Comparison of ENCODE assay signal across 9 mouse cellular contexts in the genomic region with DNA sequence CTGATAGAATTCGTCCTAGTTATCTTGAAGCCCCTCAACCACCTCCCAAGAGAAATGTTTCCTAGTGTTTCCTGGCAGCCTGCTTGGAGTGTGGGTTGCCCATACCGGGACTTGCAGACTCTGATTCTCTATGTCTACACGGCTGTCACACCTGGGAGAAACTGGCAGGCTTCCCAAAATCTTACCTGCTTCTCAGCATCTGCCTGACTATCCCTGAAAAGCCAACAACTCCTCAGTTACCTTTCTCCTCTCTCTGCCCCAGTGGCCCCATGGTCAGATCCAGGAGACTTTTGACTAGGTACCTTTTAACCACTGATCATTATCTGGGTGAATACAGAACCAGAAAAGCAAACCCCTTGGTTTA. TPM values are rescaled to one million over a fixed set of nuclear protein-coding genes. Genes with fewer than 3 reads are reported as not detected.
A peak's percentile ranks its signal among the peaks of the same experiment; 100 is the strongest.
DNase-seq lines count a peak whose midpoint lies in the region; ATAC-seq lines count a peak whose summit lies in the region.
"Had no signal": no experiment of that assay in that cellular context is flagged by ENCODE, and none has a peak within 500 bp of the region (broad histone marks: within the 10 kb centered on the region; RNA-seq: fewer than 3 reads in every experiment).

No protein-coding gene starts in this region.

- no peaks in the 10 kb centered on the region for H3K9me3 ChIP-seq in embryonic facial prominence, embryonic 15.5 days (replicated peaks)
- H3K9me3 ChIP-seq in intestine, embryonic 14.5 days (ENCODE audit: control insufficient read depth, low read length): no peaks in the 10 kb centered on the region
- no peaks in the 10 kb centered on the region for H3K9me3 ChIP-seq in neural tube, embryonic 12.5 days

- no peak overlapping the region for H3K27ac ChIP-seq in embryonic facial prominence, embryonic 15.5 days (replicated peaks)
- no peak overlapping the region for H3K27ac ChIP-seq in intestine, embryonic 14.5 days (ENCODE audit: low read depth)
- H3K27ac ChIP-seq in neural tube, embryonic 12.5 days: no peak overlapping the region

- no peaks in the 10 kb centered on the region for H3K36me3 ChIP-seq in embryonic facial prominence, embryonic 15.5 days
- no peaks in the 10 kb centered on the region for H3K36me3 ChIP-seq in intestine, embryonic 14.5 days (ENCODE audit: control insufficient read depth, insufficient read depth, low read length)
- no peaks in the 10 kb centered on the region for H3K36me3 ChIP-seq in neural tube, embryonic 12.5 days

- H3K9ac ChIP-seq in embryonic facial prominence, embryonic 15.5 days: 0 out of 2 replicates have a peak overlapping the region, but pooled peaks have one; percentile 2
- H3K9ac ChIP-seq in intestine, embryonic 14.5 days (ENCODE audit: low read length): no peak overlapping the region
- peak overlapping the region; percentile 83 for H3K9ac ChIP-seq in neural tube, embryonic 12.5 days

- no peaks in the 10 kb centered on the region; the same call in 1 of the 2 replicates for H3K27me3 ChIP-seq in embryonic facial prominence, embryonic 15.5 days
- H3K27me3 ChIP-seq in intestine, embryonic 14.5 days (replicated peaks; ENCODE audit: control insufficient read depth, insufficient read depth, low read length): no peaks in the 10 kb centered on the region
- 0 out of 2 replicates have a peak, but pooled peaks cover 6% of the 10 kb centered on the region for H3K27me3 ChIP-seq in neural tube, embryonic 12.5 days (replicated peaks)

- H3K4me1 ChIP-seq in embryonic facial prominence, embryonic 15.5 days: peaks cover 27% of the 10 kb centered on the region
- H3K4me1 ChIP-seq in intestine, embryonic 14.5 days (replicated peaks; ENCODE audit: control insufficient read depth, insufficient read depth, low read length): peaks cover 28% of the 10 kb centered on the region
- H3K4me1 ChIP-seq in neural tube, embryonic 12.5 days: peaks cover 12% of the 10 kb centered on the region

- WGBS in embryonic facial prominence, embryonic 15.5 days: 55% methylated on average over 3 of the region's 3 CpGs
- 65% methylated on average over 3 of the region's 3 CpGs for WGBS in intestine, embryonic 14.5 days
- WGBS in neural tube, embryonic 12.5 days: 84% methylated on average over 3 of the region's 3 CpGs

- H3K4me3 ChIP-seq in embryonic facial prominence, embryonic 15.5 days (replicated peaks): peak overlapping the region; percentile 94
- no peak overlapping the region for H3K4me3 ChIP-seq in intestine, embryonic 14.5 days (ENCODE audit: low read depth, low read length)
- no peak overlapping the region for H3K4me3 ChIP-seq in neural tube, embryonic 12.5 days

- ATAC-seq in embryonic facial prominence, embryonic 15.5 days (ENCODE audit: insufficient number of reproducible peaks, low FRiP score, low TSS enrichment, low read depth): no peak
- no peak for ATAC-seq in intestine, embryonic 14.5 days (replicated peaks; ENCODE audit: low FRiP score, low TSS enrichment, low read depth)
- no peak for ATAC-seq in neural tube, embryonic 12.5 days (ENCODE audit: low FRiP score, low read depth)
- ATAC-seq: activated CD4-positive, CD25-positive, alpha-beta regulatory T cell, adult 4 months had no signal

- peak overlapping the region; percentile 87 for H3K4me2 ChIP-seq in embryonic facial prominence, embryonic 15.5 days (replicated peaks)
- H3K4me2 ChIP-seq in intestine, embryonic 14.5 days (ENCODE audit: low read length): peak overlapping the region; percentile 84; the same call in 1 of the 2 replicates
- peak overlapping the region; percentile 83 for H3K4me2 ChIP-seq in neural tube, embryonic 12.5 days (replicated peaks)

- DNase-seq in layer of hippocampus, adult 11-12 months (ENCODE audit: low spot score): peak; percentile 43
- DNase-seq in layer of hippocampus, adult 18-20 months (ENCODE audit: low spot score in 2 of 2): no peak
- no peak for DNase-seq in intestine, embryonic 14.5 days (ENCODE audit: low spot score)
- no peak for DNase-seq in embryo, embryonic 10.5 days (ENCODE audit: low spot score)
- no peak for DNase-seq in c-Kit-positive CD71-positive TER-119-positive erythroid progenitor cells, embryonic 14.5 days (ENCODE audit: low spot score)
- DNase-seq: retina, postnatal 1 day had no signal

RNA-seq across cellular contexts. Expression of gene Ptpra, which starts 1.6 kb away (rescaled TPM):
- total RNA-seq in layer of hippocampus, adult 18-20 months (2021): 100 to 1,000 TPM; 327 to 330 TPM
- polyA plus RNA-seq in embryonic facial prominence, embryonic 15.5 days (2015; fragmentation: Nextera tagmentation; extraction: Ambion mirVana): 108 TPM in 2 replicates
- polyA plus RNA-seq in intestine, embryonic 14.5 days (2014; fragmentation: Nextera tagmentation; extraction: Ambion mirVana): 95.1 and 98.6 TPM in 2 replicates
- polyA plus RNA-seq in neural tube, embryonic 12.5 days (2016; fragmentation: Nextera tagmentation; extraction: Ambion mirVana): 114 and 124 TPM in 2 replicates

RNA-seq across cellular contexts. Expression of gene Pced1a, which starts 27.2 kb away (rescaled TPM):
- 10 to 100 TPM; 23.1 to 23.4 TPM for total RNA-seq in layer of hippocampus, adult 18-20 months (2021)
- polyA plus RNA-seq in embryonic facial prominence, embryonic 15.5 days (2015; fragmentation: Nextera tagmentation; extraction: Ambion mirVana): 19.5 and 20.0 TPM in 2 replicates
- polyA plus RNA-seq in intestine, embryonic 14.5 days (2014; fragmentation: Nextera tagmentation; extraction: Ambion mirVana): 10.1 and 11.7 TPM in 2 replicates
- 11.8 TPM in 2 replicates for polyA plus RNA-seq in neural tube, embryonic 12.5 days (2016; fragmentation: Nextera tagmentation; extraction: Ambion mirVana)

RNA-seq across cellular contexts. Expression of gene Vps16, which starts 27.6 kb away (rescaled TPM):
- 10 to 100 TPM; 85.2 to 87.8 TPM for total RNA-seq in layer of hippocampus, adult 18-20 months (2021)
- 84.4 and 103 TPM in 2 replicates for polyA plus RNA-seq in embryonic facial prominence, embryonic 15.5 days (2015; fragmentation: Nextera tagmentation; extraction: Ambion mirVana)
- 62.7 and 78.0 TPM in 2 replicates for polyA plus RNA-seq in intestine, embryonic 14.5 days (2014; fragmentation: Nextera tagmentation; extraction: Ambion mirVana)
- 104 and 120 TPM in 2 replicates for polyA plus RNA-seq in neural tube, embryonic 12.5 days (2016; fragmentation: Nextera tagmentation; extraction: Ambion mirVana)

RNA-seq across cellular contexts. Expression of gene Tmem239, which starts 45.4 kb away (rescaled TPM):
- total RNA-seq in layer of hippocampus, adult 18-20 months (2021): not detected
- polyA plus RNA-seq in embryonic facial prominence, embryonic 15.5 days (2015; fragmentation: Nextera tagmentation; extraction: Ambion mirVana): not detected in 2 replicates
- polyA plus RNA-seq in intestine, embryonic 14.5 days (2014; fragmentation: Nextera tagmentation; extraction: Ambion mirVana): not detected in 2 replicates
- polyA plus RNA-seq in neural tube, embryonic 12.5 days (2016; fragmentation: Nextera tagmentation; extraction: Ambion mirVana): not detected in 2 replicates
- polyA plus RNA-seq: activated CD4-positive, CD25-positive, alpha-beta regulatory T cell, adult 4 months had no signal

RNA-seq across cellular contexts. Expression of gene 1700020A23Rik, which starts 46.6 kb away (rescaled TPM):
- total RNA-seq in layer of hippocampus, adult 18-20 months (2021): not detected
- 0.24 TPM in 1 of 2 replicates, not detected in the other for polyA plus RNA-seq in embryonic facial prominence, embryonic 15.5 days (2015; fragmentation: Nextera tagmentation; extraction: Ambion mirVana)
- polyA plus RNA-seq in intestine, embryonic 14.5 days (2014; fragmentation: Nextera tagmentation; extraction: Ambion mirVana): 0.52 TPM in 1 of 2 replicates, not detected in the other
- polyA plus RNA-seq in neural tube, embryonic 12.5 days (2016; fragmentation: Nextera tagmentation; extraction: Ambion mirVana): 0.29 TPM in 1 of 2 replicates, not detected in the other
- polyA plus RNA-seq: activated CD4-positive, CD25-positive, alpha-beta regulatory T cell, adult 4 months had no signal
